Mouse (Mus musculus): ENCODE results near the gene Fign.

Gene Fign

GRCm38 (mm10) chr2:64059477-64059876 lies 38.4 kb downstream of the Fign start:
- DNase-seq (ENCODE audit: low spot score in 2 of 2) = no peak

GRCm38 (mm10) chr2:64048142-64048541 lies 49.7 kb downstream of the Fign start:
- DNase-seq (ENCODE audit: low spot score in 2 of 2) = no peak

- DNase-seq (ENCODE audit: low spot score in 2 of 2) = peak in 1 of 2 experiments; percentile 52
These were observed 54.7 kb downstream of the Fign start for GRCm38 (mm10) chr2:64043099-64043498.

GRCm38 (mm10) chr2:64035393-64035792 lies 62.4 kb downstream of the Fign start:
- DNase-seq (ENCODE audit: low spot score in 2 of 2) = no peak

- peak in 1 of 2 experiments; percentile 15 for DNase-seq (ENCODE audit: low spot score in 2 of 2)
These were observed 64.0 kb downstream of the Fign start for GRCm38 (mm10) chr2:64033871-64034270.

GRCm38 (mm10) chr2:64025961-64026360 lies 71.9 kb downstream of the Fign start:
- DNase-seq (ENCODE audit: low spot score in 2 of 2) = no peak

- no peak for DNase-seq (ENCODE audit: low spot score in 2 of 2)
These were observed 103.4 kb downstream of the Fign start for GRCm38 (mm10) chr2:63994304-63995023.

GRCm38 (mm10) chr2:63985426-63985825 lies 112.4 kb downstream of the Fign start:
- DNase-seq (ENCODE audit: low spot score in 2 of 2) = no peak

GRCm38 (mm10) chr2:63982351-63982751 lies 115.5 kb downstream of the Fign start:
- no peak for DNase-seq (ENCODE audit: low spot score in 2 of 2)

- no peak for DNase-seq (ENCODE audit: low spot score in 2 of 2)
These were observed 116.4 kb downstream of the Fign start for GRCm38 (mm10) chr2:63981449-63981848.

- no peak for DNase-seq (ENCODE audit: low spot score in 2 of 2)
These were observed 128.2 kb downstream of the Fign start for GRCm38 (mm10) chr2:63969633-63970032.

- no peak for DNase-seq (ENCODE audit: low spot score in 2 of 2)
These were observed 166.8 kb downstream of the Fign start for GRCm38 (mm10) chr2:63931041-63931440.

- no peak for DNase-seq (ENCODE audit: low spot score in 2 of 2)
These were observed 171.2 kb downstream of the Fign start for GRCm38 (mm10) chr2:63926481-63927097.

- DNase-seq (ENCODE audit: low spot score in 2 of 2) = no peak
These were observed 172.1 kb downstream of the Fign start for GRCm38 (mm10) chr2:63925721-63926235.
